Mouse (Mus musculus) left cerebral cortex, adult 9 months (tissue): ENCODE results near the gene Aloxe3.

Source experiments
- DNase-seq, 2 experiments: peaks; one replicate each; pipeline ENCODE4 v3.0.0; 2022; ENCODE audit warnings: low spot score in 2 of 2

Gene Aloxe3

GRCm38 (mm10) chr11:69179512-69179911 is 53.8 kb downstream of the Aloxe3 start:
- no peak for DNase-seq

- DNase-seq, result no peak
Measured at GRCm38 (mm10) chr11:69180120-69180519, 54.4 kb downstream of the Aloxe3 start.

GRCm38 (mm10) chr11:69185031-69185430 is 59.3 kb downstream of the Aloxe3 start:
- DNase-seq, result no peak

GRCm38 (mm10) chr11:69185936-69186335 is 60.2 kb downstream of the Aloxe3 start:
- DNase-seq, result no peak

- DNase-seq, result peak in 1 of 2 experiments; percentile 22
Measured at GRCm38 (mm10) chr11:69192840-69193239, 67.1 kb downstream of the Aloxe3 start.

GRCm38 (mm10) chr11:69196766-69197165 is 71.1 kb downstream of the Aloxe3 start:
- DNase-seq, result peak in 1 of 2 experiments; percentile 19

GRCm38 (mm10) chr11:69197194-69197593 is 71.5 kb downstream of the Aloxe3 start:
- DNase-seq, result no peak

GRCm38 (mm10) chr11:69197743-69198142 is 72.0 kb downstream of the Aloxe3 start, which contains the start of gene Alox8:
Alox8 (minus strand) TSS chr11:69197843.
- DNase-seq, result no peak
